Mouse (Mus musculus): ENCODE data around the gene Fam241b.
"Not testable (repeated sequence)": the region's sequence is repeated elsewhere in the genome, so short reads cannot be mapped to it uniquely, and the experiment has no call there.

The Fam241b gene

GRCm38 (mm10) chr10:62128316-62128951 lies 15.3 kb downstream of the Fam241b start:
- DNase-seq (ENCODE audit: low read depth): no peak

DNA sequence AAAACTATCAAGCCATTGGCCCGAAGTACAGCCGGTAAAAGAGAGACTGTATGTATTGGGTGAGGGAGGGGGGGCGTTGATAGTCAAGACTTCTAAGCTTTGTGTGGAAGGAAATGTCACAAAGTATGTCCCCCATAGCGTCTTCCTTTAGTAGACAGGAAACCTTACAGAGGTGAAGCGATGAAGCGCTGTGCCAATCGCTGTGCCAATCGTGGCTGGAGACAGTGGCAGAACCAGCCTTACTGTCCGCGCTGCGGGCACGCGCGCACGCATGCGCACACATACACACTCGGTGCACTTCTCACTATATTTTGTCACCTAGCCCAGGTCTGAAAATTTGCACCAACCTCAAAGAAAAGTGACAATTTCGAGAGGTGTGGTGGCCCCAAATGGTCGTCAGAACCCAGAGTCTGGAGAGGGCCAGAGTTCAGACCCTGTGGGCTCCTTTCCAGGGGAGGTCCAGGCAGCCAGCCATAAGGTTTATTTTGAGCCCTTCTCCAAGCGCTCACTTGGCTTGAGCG lies 15.9 kb downstream of the Fam241b start:
- DNase-seq (ENCODE audit: low read depth): no peak

- DNase-seq (ENCODE audit: low read depth): no peak
Observed at GRCm38 (mm10) chr10:62127137-62127536, 16.6 kb downstream of the Fam241b start.

- no peak for DNase-seq (ENCODE audit: low read depth)
Observed at GRCm38 (mm10) chr10:62113865-62114647, 29.7 kb downstream of the Fam241b start.

- DNase-seq (ENCODE audit: low read depth): no peak
Observed at GRCm38 (mm10) chr10:62111207-62111576, 32.5 kb downstream of the Fam241b start.

DNA sequence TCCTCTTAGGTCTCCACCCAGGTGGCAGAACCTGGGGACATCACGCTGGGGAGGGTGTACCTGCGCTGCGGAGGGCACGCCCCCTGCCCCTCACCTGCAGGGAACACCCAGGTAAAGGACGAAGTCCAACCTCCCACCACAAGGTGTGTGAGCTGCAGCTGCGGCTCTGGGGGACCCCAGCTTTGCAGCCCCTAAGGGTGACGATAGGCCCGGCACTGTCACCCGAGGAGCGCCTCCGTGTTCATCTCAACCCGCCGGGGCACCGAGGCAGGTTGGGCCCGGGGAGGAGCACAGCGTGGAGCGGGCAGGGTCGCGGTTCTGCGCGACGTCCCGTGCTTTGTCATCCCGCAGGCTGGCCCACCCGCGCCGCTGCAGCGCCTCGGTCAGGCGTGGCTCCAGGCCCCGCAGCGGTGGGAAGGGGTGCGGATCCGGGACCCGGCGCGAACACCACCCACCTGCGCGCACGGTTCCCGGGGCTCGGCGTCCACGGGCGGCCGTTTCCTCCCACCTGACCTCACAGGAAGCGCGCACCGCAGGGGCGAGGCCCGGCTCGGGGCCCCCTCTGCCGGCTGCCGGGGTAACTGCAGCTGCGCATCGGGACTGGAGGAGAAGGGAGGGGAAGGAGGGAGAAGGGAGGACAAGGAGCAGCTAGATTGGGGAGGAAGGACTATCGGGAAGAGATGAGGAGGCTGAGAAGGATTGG lies 33.1 kb downstream of the Fam241b start:
- peak; percentile 25 for DNase-seq (ENCODE audit: low read depth)

DNA sequence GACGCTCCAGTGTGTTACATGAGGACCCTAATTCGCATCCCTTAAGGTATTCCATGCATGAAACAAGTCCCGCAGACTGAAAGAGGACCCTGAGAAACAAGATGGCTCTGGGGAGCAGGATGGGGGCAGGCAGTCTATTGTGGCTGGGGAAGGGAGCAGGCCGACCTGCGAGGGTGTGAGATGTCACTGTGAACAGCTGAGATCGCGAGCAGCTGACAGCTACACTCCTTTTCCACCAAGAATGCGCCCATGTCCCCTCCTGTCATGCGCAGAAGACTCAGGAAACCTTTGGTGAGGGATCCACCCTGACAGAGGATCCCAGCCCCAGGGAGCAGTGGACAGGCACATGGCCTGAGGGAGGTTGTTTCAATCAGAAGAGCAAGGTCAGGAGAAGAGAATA lies 36.7 kb downstream of the Fam241b start:
- DNase-seq (ENCODE audit: low read depth): no peak

GRCm38 (mm10) chr10:62104835-62105576 lies 38.7 kb downstream of the Fam241b start:
- DNase-seq (ENCODE audit: low read depth): peak; percentile 19

- DNase-seq (ENCODE audit: low read depth): peak; percentile 5
Observed at GRCm38 (mm10) chr10:62101504-62102439, 41.9 kb downstream of the Fam241b start.

DNA sequence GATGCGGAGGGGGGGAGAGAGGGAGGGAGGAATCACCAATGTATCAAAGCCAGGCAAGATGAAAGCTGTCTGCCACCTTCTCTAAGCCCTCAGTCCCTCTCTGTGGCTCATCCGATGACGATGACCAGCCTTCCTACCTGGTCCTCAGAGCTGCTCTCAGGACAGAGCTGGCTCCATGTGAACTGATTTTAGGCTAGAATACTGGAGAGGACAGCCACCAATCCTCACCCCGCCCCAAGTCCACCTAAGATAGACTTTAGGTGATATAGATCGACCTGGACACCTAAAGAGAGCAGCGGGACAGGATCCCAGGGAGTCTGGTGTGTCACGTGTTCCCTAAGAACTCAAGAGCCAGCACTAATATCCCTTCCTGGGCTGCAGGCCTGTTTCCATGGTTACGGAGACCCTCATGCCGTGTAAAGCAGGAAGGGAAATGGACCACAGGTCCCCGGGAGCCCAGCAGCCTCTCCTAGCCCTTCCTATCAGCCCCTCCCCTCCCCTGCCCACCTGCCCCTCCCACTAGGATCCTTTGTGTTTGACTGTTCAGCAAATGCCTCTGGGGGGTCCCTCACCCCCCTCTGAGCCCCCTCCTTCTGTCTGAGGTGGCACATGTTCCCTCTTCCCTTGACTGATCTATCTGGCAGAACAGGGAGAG lies 43.8 kb downstream of the Fam241b start:
- DNase-seq (ENCODE audit: low read depth): no peak

DNA sequence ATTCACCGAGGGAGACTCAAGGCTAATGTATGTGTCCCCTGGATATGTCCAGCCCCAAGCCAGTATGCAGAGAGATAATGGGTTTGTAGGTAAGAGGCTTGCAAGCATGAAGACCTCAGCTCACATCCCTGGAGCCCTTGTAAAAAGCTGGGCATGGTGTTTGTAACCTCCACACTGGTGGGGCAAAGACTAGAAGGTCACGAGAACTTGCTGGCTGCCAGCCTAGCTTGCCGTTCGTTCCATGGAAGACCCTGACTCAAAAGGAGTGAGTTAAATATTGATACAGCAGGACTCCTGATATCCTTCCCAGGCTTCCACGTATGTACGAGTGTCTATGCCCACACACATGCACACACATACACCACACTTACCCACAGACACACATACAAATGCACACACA lies 49.3 kb downstream of the Fam241b start:
- DNase-seq (ENCODE audit: low read depth): no peak

DNA sequence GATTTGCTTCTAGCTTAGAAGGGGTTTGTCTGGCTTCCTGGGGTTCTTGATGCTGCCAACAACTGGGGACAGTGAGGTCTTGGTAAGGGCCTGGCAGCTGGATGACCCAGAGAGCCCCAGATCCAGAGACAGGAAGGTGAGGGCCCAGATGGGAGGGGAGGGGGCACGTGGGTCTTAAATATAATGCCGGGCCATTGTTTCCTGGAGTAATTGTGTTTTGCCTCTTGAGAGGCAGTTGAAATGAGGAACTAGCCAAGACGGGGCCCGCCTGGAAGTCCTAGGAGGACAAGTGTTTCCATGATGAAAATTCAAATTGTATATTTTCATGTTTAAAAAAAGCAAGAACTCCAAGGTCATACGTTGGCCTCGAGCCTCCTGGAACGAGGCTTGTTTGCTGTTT lies 49.8 kb downstream of the Fam241b start:
- no peak for DNase-seq (ENCODE audit: low read depth)

DNA sequence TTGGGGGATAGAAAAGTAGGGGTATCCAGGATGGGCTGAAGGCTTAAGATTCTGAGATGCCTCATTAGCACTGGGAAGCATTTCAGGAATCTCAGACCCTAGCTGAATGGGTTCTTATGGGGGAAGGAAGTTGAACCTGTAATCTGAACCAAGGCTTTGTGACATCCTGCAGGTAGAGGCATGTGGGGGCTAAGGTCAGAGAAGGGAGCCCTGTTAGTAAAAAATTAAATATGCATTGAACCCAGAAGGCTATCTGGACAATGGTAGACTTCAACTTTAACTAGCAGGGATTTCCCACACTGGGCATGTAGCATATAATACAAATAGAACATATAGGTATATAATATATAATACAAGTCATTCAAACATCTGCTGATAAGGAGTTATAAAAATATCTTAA lies 54.2 kb downstream of the Fam241b start:
- DNase-seq (ENCODE audit: low read depth): no peak

DNA sequence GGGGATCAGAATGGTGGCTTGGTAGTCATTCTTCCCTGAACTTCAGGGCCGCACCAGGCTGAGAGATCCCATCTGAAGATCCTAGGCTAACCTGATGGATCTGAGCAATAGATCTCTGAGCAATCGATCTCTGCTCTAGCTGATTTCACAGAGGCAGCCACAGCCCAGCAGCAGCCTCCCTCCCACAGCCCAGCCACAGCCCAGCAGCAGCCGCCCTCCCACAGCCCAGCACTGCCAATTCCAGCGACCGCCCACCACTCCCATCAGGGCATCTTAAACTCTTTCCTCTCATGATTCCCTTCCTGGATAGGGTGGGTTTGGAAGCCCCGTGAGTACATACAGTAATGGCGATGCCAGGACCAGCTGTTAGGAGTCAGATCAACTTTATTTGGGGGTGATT lies 54.6 kb downstream of the Fam241b start:
- no peak for DNase-seq (ENCODE audit: low read depth)

GRCm38 (mm10) chr10:62088411-62088810 lies 55.3 kb downstream of the Fam241b start:
- DNase-seq (ENCODE audit: low read depth): no peak

DNA sequence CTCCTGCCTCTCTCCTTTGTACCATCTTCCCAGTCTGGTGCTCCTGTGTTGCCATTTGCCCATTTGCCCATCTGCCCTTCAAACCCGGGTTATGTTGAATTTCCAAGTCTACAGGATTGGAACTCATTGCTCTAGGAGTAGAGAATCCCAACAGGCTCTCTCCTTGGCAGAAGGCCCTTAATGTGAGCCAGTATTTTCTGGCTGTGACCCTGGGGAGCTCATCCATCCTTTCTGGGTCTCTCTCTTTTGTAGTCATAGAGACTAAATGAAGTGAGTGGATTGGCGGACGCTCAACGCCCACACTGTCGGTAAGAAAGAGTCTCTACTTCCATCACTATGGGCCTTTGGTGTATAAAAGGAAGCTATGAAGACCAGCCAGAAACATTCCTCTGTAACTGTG lies 56.9 kb downstream of the Fam241b start:
- DNase-seq (ENCODE audit: low read depth): no peak

DNA sequence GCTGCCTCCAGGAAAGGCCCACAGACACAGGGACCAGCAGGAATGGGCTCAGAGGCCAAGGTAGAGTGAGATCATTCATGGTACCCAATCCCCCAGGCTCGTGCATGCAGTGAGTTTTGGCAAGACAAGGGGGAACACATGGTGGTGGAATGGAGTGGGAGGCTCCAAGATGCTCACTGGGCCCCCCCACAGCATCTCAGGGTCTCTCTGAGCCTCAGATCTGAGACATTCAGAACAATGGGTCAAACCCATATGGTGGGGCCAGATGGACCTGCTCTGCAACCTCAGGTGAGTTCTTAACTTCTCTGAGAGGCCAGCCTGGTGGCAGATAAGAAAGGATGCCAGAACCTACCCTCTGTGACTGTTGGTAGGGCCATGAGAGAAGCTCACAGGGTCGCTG lies 57.7 kb downstream of the Fam241b start:
- no peak for DNase-seq (ENCODE audit: low read depth)

DNA sequence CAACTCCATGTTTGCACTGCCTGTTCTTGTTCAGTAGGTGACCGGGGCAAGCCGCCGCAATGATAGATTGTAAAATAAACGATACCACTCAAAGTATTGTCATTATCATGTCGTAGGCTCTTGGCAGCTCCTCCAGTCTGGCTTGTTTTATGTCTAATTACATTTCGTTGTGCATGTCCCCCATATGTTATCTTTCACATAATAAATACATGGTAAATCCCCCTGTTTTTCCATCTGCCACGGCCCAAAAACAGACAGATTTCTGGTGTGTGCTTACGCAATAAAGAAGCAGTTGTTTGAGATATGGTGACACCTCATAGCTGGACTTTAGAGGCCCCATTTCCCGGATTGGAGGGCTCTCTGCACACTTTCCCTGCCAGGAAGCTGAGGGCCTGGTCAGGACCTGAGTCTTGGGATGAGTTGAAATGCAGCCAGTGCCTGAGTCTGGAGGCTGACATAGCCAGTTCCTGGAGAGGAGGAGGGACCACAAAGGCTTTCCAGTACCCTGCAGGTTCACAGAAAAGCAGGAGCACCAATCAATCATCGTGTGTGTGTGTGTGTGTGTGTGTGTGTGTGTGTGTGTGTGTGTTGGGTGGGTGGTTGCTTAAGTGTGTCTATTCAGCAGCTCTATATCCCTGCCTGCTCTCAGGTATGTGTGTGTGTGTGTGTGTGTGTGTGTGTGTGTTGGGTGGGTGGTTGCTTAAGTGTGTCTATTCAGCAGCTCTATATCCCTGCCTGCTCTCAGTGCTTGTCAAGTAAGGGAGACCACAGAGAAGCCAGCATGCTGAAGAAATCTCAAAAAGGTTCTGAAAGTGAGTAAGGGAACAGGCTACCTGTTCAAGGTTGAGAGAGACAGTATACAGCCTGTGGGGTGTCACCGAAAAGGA lies 67.2 kb downstream of the Fam241b start:
- no peak for DNase-seq (ENCODE audit: low read depth)

DNA sequence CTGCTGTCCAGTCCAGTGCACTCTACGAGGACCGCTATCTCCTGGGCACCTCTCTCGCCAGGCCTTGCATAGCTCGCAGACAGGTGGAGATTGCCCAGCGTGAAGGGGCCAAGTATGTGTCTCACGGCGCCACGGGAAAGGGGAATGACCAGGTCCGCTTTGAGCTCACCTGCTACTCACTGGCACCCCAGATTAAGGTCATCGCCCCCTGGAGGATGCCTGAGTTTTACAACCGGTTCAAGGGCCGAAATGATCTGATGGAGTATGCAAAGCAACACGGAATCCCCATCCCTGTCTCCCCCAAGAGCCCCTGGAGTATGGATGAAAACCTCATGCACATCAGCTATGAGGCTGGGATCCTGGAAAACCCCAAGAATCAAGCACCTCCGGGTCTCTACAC lies 72.4 kb downstream of the Fam241b start:
- DNase-seq (ENCODE audit: low read depth): not testable (repeated sequence)

- no peak for DNase-seq (ENCODE audit: low read depth)
Observed at GRCm38 (mm10) chr10:62070636-62071035, 73.1 kb downstream of the Fam241b start.
